Mouse (Mus musculus) intestine, embryonic 16.5 days (tissue): Measurements from ENCODE around the gene Neurog1. TPM values are rescaled to one million over a fixed set of nuclear protein-coding genes. Genes with fewer than 3 reads are reported as not detected.

Experiments used
- ATAC-seq: fragments of 200-750 bp; cut with Nextera tagmentation; 2 replicates; pipeline ENCODE4 v1.8.0; 2017; ENCODE audit warnings: moderate TSS enrichment, moderate library complexity
- H3K27ac ChIP-seq: fragments of 300-500 bp; sonication (generic); 2 replicates; pipeline ENCODE4 v1.5.1; 2014; ENCODE audit warnings: mild to moderate bottlenecking, low read length
- H3K27me3 ChIP-seq: fragments of 300-500 bp; sonication (generic); replicated peaks from 2 replicates; pipeline ENCODE4 v1.6.1; 2014; ENCODE audit warnings: low read length, control low read depth, mixed read lengths; ENCODE audit not compliant: control insufficient read depth, insufficient read depth
- H3K36me3 ChIP-seq: fragments of 300-500 bp; sonication (generic); 2 replicates; pipeline ENCODE4 v1.6.1; 2014; ENCODE audit warnings: low read length, control low read depth; ENCODE audit not compliant: control insufficient read depth, insufficient read depth
- H3K4me1 ChIP-seq: fragments of 300-500 bp; sonication (generic); 2 replicates; pipeline ENCODE4 v1.6.1; 2014; ENCODE audit warnings: low read length, control low read depth, mixed read lengths; ENCODE audit not compliant: control insufficient read depth, insufficient read depth
- H3K4me2 ChIP-seq: fragments of 300-500 bp; sonication (generic); 2 replicates; pipeline ENCODE4 v1.6.1; 2014; ENCODE audit warnings: low read depth, low read length, control low read depth
- H3K4me3 ChIP-seq: fragments of 300-500 bp; sonication (generic); 2 replicates; pipeline ENCODE4 v1.5.1; 2014; ENCODE audit warnings: mild to moderate bottlenecking, low read length
- H3K9ac ChIP-seq: fragments of 300-500 bp; sonication (generic); 2 replicates; pipeline ENCODE4 v1.6.1; 2014; ENCODE audit warnings: low read depth, low read length
- H3K9me3 ChIP-seq: fragments of 300-500 bp; sonication (generic); 2 replicates; pipeline ENCODE4 v1.6.1; 2016; ENCODE audit warnings: low read length, control low read depth; ENCODE audit not compliant: control insufficient read depth
- WGBS: fragments of 180-500 bp; shearing (Covaris S2); extraction: QIAGEN DNeasy Blood & Tissue Kit; methylation state at CpG from one replicate; pipeline ENCODE4 v1.1.7; 2014; 5-methylcytosine and 5-hydroxymethylcytosine counted together
- polyA plus RNA-seq: library from polyadenylated mRNA; unstranded; fragments of >200 nt; fragmentation: Nextera tagmentation; extraction: Ambion mirVana; gene quantifications from 2 replicates; pipeline ENCODE4 v1.2.1, GENCODE M21; 2015

Neurog1 gene
- polyA plus RNA-seq, 1 experiment from 2014 or later = not detected

DNA sequence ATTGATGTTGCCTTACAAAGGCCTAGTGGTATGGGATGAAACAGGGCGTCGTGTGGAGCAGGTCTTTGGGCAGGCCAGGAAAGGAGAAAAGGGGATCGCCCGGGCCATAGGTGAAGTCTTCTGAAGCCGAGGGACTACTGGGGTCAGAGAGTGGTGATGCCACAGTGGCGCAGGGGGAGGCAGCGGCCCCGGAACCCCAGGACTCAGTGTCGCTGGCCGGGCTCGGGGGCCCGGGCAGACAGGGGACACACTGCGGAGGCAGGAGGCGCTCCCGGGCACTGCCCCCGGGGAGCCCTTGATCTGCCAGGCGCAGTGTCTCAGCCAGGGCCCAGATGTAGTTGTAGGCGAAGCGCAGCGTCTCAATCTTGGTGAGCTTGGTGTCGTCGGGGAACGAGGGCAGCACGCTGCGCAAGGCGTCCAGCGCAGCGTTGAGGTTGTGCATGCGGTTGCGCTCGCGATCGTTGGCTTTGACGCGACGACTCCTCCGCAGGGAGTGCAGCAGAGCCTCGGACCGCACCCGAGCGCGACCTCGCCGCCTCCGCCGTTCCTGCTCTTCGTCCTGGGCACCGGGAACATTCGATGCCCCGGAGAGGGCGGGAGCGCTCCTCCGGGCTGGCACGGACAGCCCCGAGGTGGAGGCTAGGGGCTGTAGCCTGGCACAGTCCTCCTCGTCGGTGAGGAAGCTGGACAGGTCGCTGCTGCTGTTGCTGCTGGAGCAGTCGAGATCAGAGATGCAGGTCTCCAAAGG, 613 bp downstream of the Neurog1 start:
- ATAC-seq = no peak
- H3K36me3 ChIP-seq = no peaks in the 10 kb centered on the region
- 1% methylated on average over 59 of the region's 59 CpGs for WGBS
- H3K4me1 ChIP-seq = peaks cover 3% of the 10 kb centered on the region
- no peak overlapping the region for H3K9ac ChIP-seq
- H3K4me2 ChIP-seq = no peak overlapping the region
- H3K27me3 ChIP-seq = peaks cover 96% of the 10 kb centered on the region
- H3K4me3 ChIP-seq = no peak overlapping the region; the same call in 1 of the 2 replicates
- H3K9me3 ChIP-seq = no peaks in the 10 kb centered on the region
- H3K27ac ChIP-seq = no peak overlapping the region

GRCm38 (mm10) chr13:56250551-56251161, 1.3 kb downstream of the Neurog1 start:
- Histone ChIP-seq H3K4me1 (peaks cover 3% of the 10 kb centered on the region), H3K4me3 (no peak overlapping the region), H3K9me3 (no peaks in the 10 kb centered on the region), H3K4me2 (no peak overlapping the region), H3K27ac (no peak overlapping the region), H3K9ac (no peak overlapping the region), H3K36me3 (no peaks in the 10 kb centered on the region), H3K27me3 (peaks cover 93% of the 10 kb centered on the region)
- 5% methylated on average over 14 of the region's 14 CpGs for WGBS
- ATAC-seq = no peak

GRCm38 (mm10) chr13:56249593-56250341, 2.2 kb downstream of the Neurog1 start:
- no peak overlapping the region for H3K9ac ChIP-seq
- no peaks in the 10 kb centered on the region for H3K9me3 ChIP-seq
- H3K4me2 ChIP-seq = no peak overlapping the region
- no peak overlapping the region for H3K4me3 ChIP-seq
- H3K27ac ChIP-seq = no peak overlapping the region
- H3K27me3 ChIP-seq = peaks cover 85% of the 10 kb centered on the region
- no peak for ATAC-seq
- H3K36me3 ChIP-seq = no peaks in the 10 kb centered on the region
- 2% methylated on average over 13 of the region's 13 CpGs for WGBS
- peaks cover 3% of the 10 kb centered on the region for H3K4me1 ChIP-seq

DNA sequence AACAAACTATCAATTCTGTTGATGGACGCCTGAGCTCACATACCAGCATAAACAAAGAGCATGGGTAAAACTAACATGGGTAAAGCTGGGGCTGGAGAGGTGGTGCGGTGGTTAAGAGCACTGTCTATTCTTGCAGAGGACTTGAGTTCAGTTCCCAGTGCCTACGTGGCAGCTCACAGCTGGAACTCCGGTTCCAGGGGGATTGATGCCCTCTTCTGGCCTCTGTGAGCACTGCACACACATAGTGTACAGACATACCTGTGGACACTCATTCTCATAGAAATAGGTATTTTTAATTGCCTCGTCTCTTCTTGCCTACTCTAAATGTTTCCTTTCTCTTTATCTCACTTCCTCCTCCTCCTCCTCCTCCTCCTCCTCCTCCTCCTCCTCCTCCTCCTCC, 8.9 kb downstream of the Neurog1 start:
- H3K9me3 ChIP-seq = peaks cover 4% of the 10 kb centered on the region; the same call in 1 of the 2 replicates
- no peak for ATAC-seq
- 77% methylated on average over 5 of the region's 5 CpGs for WGBS

DNA sequence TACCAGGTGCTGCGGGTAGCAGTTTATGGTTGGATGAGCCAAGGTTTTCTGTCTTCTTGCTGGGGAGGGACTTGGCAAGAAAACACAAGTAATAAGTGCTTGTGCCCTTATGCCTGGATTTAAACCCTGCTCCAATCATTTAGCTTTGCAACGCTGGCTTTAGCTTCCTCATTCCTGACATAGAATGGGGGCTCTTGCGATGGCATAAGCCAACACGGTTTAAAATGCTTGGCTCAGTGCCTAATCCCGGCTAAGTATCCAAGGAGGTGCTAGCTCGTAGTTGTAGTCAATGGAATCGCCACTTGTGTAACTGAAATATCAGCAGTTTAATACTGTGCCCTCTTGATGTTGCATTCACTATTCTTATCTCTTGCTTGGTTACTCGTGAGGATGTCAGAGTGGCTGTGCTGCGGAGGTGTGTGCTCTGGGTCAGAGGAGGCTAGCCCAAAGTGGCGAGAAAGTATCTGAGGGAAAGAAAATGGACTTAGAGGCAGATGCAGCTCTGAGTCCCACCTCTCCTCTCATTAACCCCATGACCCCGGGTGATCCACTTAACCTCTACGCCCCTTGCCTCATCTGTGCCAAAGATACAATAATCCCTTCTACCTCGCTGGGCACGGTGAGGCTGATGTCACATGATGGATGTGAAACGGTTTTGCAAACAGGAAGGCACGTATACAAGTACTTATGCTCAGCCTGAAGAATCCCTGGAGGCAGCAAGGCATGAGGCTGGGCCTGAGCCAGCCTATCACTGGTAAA, 11.8 kb downstream of the Neurog1 start:
- whole genome bisulfite sequencing = 60% methylated on average over 16 of the region's 16 CpGs
- H3K27me3 ChIP-seq = peaks cover 8% of the 10 kb centered on the region; the same call in 1 of the 2 replicates
- no peak overlapping the region for H3K27ac ChIP-seq
- ATAC-seq = no peak
- H3K9me3 ChIP-seq = peaks cover 4% of the 10 kb centered on the region; the same call in 1 of the 2 replicates
- H3K4me1 ChIP-seq = no peaks in the 10 kb centered on the region
- H3K9ac ChIP-seq = no peak overlapping the region
- H3K4me2 ChIP-seq = no peak overlapping the region
- H3K36me3 ChIP-seq = no peaks in the 10 kb centered on the region
- H3K4me3 ChIP-seq = no peak overlapping the region

More for the DNA sequence above, 8.9 kb downstream of the Neurog1 start:
- no peak overlapping the region for H3K9ac ChIP-seq
- H3K36me3 ChIP-seq = no peaks in the 10 kb centered on the region
- H3K4me1 ChIP-seq = no peaks in the 10 kb centered on the region
- peaks cover 20% of the 10 kb centered on the region for H3K27me3 ChIP-seq
- no peak overlapping the region for H3K4me2 ChIP-seq
- H3K4me3 ChIP-seq = no peak overlapping the region
- H3K27ac ChIP-seq = no peak overlapping the region

DNA sequence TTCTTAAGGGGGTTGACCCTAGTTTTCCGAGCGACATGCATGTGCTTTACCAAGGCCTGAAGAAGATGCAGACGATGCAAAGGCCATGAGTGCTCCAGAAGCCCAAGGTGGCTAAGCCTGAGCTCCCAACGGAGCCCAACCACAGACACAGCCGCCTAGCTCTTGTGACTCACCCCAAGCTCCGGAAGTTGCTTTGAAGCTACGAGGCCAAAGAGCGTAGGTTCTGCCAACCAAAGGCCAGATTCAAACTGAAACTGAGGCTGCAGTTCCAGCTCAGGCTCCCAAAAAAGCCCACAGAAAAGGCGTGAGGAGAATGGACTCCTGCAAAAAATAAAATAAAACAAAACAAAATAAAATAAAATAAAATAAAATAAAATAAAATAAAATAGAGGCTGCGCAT, 14.1 kb downstream of the Neurog1 start:
- H3K27me3 ChIP-seq = peaks cover 8% of the 10 kb centered on the region; the same call in 1 of the 2 replicates
- no peak overlapping the region for H3K4me2 ChIP-seq
- H3K4me1 ChIP-seq = no peaks in the 10 kb centered on the region
- WGBS = 82% methylated on average over 10 of the region's 10 CpGs
- H3K9me3 ChIP-seq = peaks cover under 1% of the 10 kb centered on the region; the same call in 1 of the 2 replicates
- no peak overlapping the region for H3K27ac ChIP-seq
- no peak for ATAC-seq
- no peaks in the 10 kb centered on the region for H3K36me3 ChIP-seq
- no peak overlapping the region for H3K4me3 ChIP-seq
- H3K9ac ChIP-seq = no peak overlapping the region

GRCm38 (mm10) chr13:56236194-56236593, 15.8 kb downstream of the Neurog1 start:
- Histone ChIP-seq H3K36me3 (no peaks in the 10 kb centered on the region), H3K27me3 (peaks cover 8% of the 10 kb centered on the region), H3K9me3 (no peaks in the 10 kb centered on the region), H3K9ac (no peak overlapping the region), H3K4me2 (no peak overlapping the region), H3K27ac (no peak overlapping the region), H3K4me3 (no peak overlapping the region), H3K4me1 (no peaks in the 10 kb centered on the region)
- ATAC-seq = no peak
- WGBS = 25% methylated on average over 7 of the region's 7 CpGs

DNA sequence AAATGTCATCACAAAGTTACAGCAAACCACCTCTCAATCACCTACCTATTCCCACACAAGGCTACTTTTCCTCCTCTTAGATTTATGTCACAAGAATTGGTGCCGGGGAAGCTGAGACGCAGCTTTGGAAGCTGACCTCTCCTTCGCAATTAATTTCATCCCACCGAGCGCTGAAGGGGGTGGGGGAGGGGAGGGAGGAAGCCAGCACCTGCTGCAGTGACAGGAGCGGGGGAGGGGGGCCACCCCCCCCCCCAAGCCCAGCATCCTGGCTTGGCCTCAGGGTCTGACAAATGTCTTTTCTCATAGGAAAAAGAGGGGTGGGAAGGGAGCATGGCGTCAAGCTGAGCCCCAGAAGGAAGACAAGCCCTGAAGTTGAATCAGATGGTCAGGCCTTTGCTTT, 23.2 kb downstream of the Neurog1 start:
- Histone ChIP-seq H3K27ac (no peak overlapping the region), H3K4me3 (no peak overlapping the region), H3K4me1 (no peaks in the 10 kb centered on the region), H3K36me3 (no peaks in the 10 kb centered on the region), H3K9ac (no peak overlapping the region), H3K27me3 (peaks cover 23% of the 10 kb centered on the region), H3K4me2 (no peak overlapping the region), H3K9me3 (no peaks in the 10 kb centered on the region)
- 23% methylated on average over 7 of the region's 7 CpGs for WGBS
- no peak for ATAC-seq
